Comparison of ENCODE assay signal across 8 mouse cellular contexts in the genomic region with DNA sequence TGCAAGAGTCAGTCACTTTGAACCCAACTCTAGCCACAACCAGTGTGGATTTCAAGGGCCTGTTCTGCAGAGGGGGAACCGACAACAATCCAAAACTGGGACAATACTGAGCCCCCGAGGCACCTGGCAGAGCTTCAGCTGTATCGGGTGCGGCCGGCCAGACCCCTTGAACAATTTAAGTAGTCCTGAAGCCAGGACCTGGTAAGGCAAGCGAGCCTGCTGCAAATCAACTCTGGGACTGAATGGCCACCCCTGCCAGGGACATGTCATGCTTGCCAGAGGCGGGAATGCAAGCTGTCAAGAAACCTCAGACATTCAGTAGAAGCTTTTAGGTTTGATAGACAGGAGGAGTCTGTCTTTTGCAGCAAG. TPM values are rescaled to one million over a fixed set of nuclear protein-coding genes. Genes with fewer than 3 reads are reported as not detected.
DNase-seq lines count a peak whose midpoint lies in the region; ATAC-seq and TF ChIP-seq lines count a peak whose summit lies in the region.

No protein-coding gene starts in this region.

- no peak for ATAC-seq in embryonic facial prominence, embryonic 13.5 days (ENCODE audit: insufficient number of reproducible peaks, insufficient read depth, low FRiP score, low TSS enrichment, low read depth)
- ATAC-seq in hindbrain, embryonic 14.5 days (ENCODE audit: low FRiP score): no peak
- ATAC-seq in midbrain, embryonic 16.5 days: no peak

- H3K27me3 ChIP-seq in MEL (ENCODE audit: control insufficient read depth in 1 of 2, insufficient read depth in 2 of 2, low read length in 2 of 2): peaks cover 0 to 4% of the 10 kb centered on the region in 2 experiments; a peak in 2 of 4 replicates
- H3K27me3 ChIP-seq in embryonic facial prominence, embryonic 13.5 days: no peaks in the 10 kb centered on the region
- H3K27me3 ChIP-seq in hindbrain, embryonic 14.5 days (ENCODE audit: control insufficient read depth, insufficient read depth, low read length): no peaks in the 10 kb centered on the region
- no peaks in the 10 kb centered on the region for H3K27me3 ChIP-seq in midbrain, embryonic 16.5 days (ENCODE audit: control insufficient read depth, insufficient read depth, low read depth, low read length)

- no peak overlapping the region for H3K27ac ChIP-seq in MEL (ENCODE audit: control insufficient read depth, low read depth, low read length)
- H3K27ac ChIP-seq in embryonic facial prominence, embryonic 13.5 days: peak overlapping the region; percentile 76; the same call in 1 of the 2 replicates
- no peak overlapping the region for H3K27ac ChIP-seq in hindbrain, embryonic 14.5 days
- 0 out of 2 replicates have a peak overlapping the region, but pooled peaks have one; percentile 3 for H3K27ac ChIP-seq in midbrain, embryonic 16.5 days (ENCODE audit: low read length)

- H3K9ac ChIP-seq in MEL (ENCODE audit: control insufficient read depth, low read depth, low read length, poor library complexity, severe bottlenecking): no peak overlapping the region
- H3K9ac ChIP-seq in embryonic facial prominence, embryonic 13.5 days: peak overlapping the region; percentile 100
- peak overlapping the region; percentile 99 for H3K9ac ChIP-seq in hindbrain, embryonic 14.5 days
- H3K9ac ChIP-seq in midbrain, embryonic 16.5 days (ENCODE audit: low read depth, low read length): peak overlapping the region; percentile 99

- TF ChIP-seq EP300 in MEL (IDR thresholded peaks at IDR 0.05; ENCODE audit: low read depth in 1 of 2, low read length in 2 of 2): no peak

- WGBS in embryonic facial prominence, embryonic 13.5 days: 9% methylated on average over 7 of the region's 7 CpGs
- 7% methylated on average over 7 of the region's 7 CpGs for WGBS in hindbrain, embryonic 14.5 days
- 7% methylated on average over 7 of the region's 7 CpGs for WGBS in midbrain, embryonic 16.5 days

- no peak for TF ChIP-seq POLR2A in MEL (IDR thresholded peaks at IDR 0.05; ENCODE audit: control insufficient read depth in 1 of 2, insufficient read depth in 1 of 2, low read depth in 1 of 2, low read length in 2 of 2, poor library complexity in 1 of 2)

- H3K4me1 ChIP-seq in MEL (ENCODE audit: control insufficient read depth in 1 of 2, insufficient read depth in 2 of 2, low read length in 2 of 2): peaks cover 0 to 12% of the 10 kb centered on the region in 2 experiments; a peak in 2 of 4 replicates
- H3K4me1 ChIP-seq in embryonic facial prominence, embryonic 13.5 days: peaks cover 62% of the 10 kb centered on the region
- H3K4me1 ChIP-seq in hindbrain, embryonic 14.5 days (replicated peaks; ENCODE audit: control insufficient read depth, insufficient read depth, low read length): peaks cover 50% of the 10 kb centered on the region
- H3K4me1 ChIP-seq in midbrain, embryonic 16.5 days (ENCODE audit: control insufficient read depth, insufficient read depth, low read length): peaks cover 38% of the 10 kb centered on the region

- H3K4me3 ChIP-seq in MEL (ENCODE audit: control insufficient read depth in 1 of 2, insufficient read depth in 1 of 2, low read depth in 2 of 2, low read length in 2 of 2): no peak overlapping the region
- peak overlapping the region; percentile 84 for H3K4me3 ChIP-seq in embryonic facial prominence, embryonic 13.5 days
- peak overlapping the region; percentile 83 for H3K4me3 ChIP-seq in hindbrain, embryonic 14.5 days (replicated peaks; ENCODE audit: low read length)
- H3K4me3 ChIP-seq in midbrain, embryonic 16.5 days (ENCODE audit: low read depth, low read length): peak overlapping the region; percentile 83

- TF ChIP-seq CTCF in MEL (IDR thresholded peaks at IDR 0.05 in 2 of 3, conservative IDR thresholded peaks at IDR 0.05 in 1 of 3; ENCODE audit: control insufficient read depth in 1 of 3, insufficient read depth in 1 of 3, low read depth in 2 of 3, low read length in 3 of 3, poor library complexity in 1 of 3, severe bottlenecking in 1 of 3): no peak

- peaks cover 1% of the 10 kb centered on the region; the same call in 1 of the 2 replicates for H3K79me2 ChIP-seq in MEL (ENCODE audit: control insufficient read depth, insufficient read depth, low read length, poor library complexity)

- no peak for TF ChIP-seq RAD21 in MEL (IDR thresholded peaks at IDR 0.05; ENCODE audit: low read depth, low read length)

- peak; percentile 95 for DNase-seq in heart, adult 11 months
- DNase-seq in heart, adult 8-10 months (ENCODE audit: low spot score): no peak
- peak; percentile 26 for DNase-seq in MEL (ENCODE audit: low read depth, low spot score)
- DNase-seq in hindbrain, embryonic 14.5 days (ENCODE audit: low spot score): peak; percentile 44
- no peak for DNase-seq in thymus, postnatal 14 days
- DNase-seq in spleen, postnatal 36 days (ENCODE audit: low spot score in 2 of 2): no peak

- H3K36me3 ChIP-seq in MEL (ENCODE audit: control insufficient read depth in 1 of 2, insufficient read depth in 2 of 2, low read length in 2 of 2): peaks cover 0 to 7% of the 10 kb centered on the region in 2 experiments; a peak in 2 of 4 replicates
- H3K36me3 ChIP-seq in embryonic facial prominence, embryonic 13.5 days: no peaks in the 10 kb centered on the region
- H3K36me3 ChIP-seq in hindbrain, embryonic 14.5 days (replicated peaks; ENCODE audit: control insufficient read depth, insufficient read depth): no peaks in the 10 kb centered on the region
- no peaks in the 10 kb centered on the region for H3K36me3 ChIP-seq in midbrain, embryonic 16.5 days (ENCODE audit: control insufficient read depth, insufficient read depth, low read length)

- H3K9me3 ChIP-seq in MEL (replicated peaks; ENCODE audit: insufficient read depth, low read length): no peaks in the 10 kb centered on the region
- no peaks in the 10 kb centered on the region for H3K9me3 ChIP-seq in embryonic facial prominence, embryonic 13.5 days
- H3K9me3 ChIP-seq in hindbrain, embryonic 14.5 days (ENCODE audit: control insufficient read depth, low read length): no peaks in the 10 kb centered on the region
- H3K9me3 ChIP-seq in midbrain, embryonic 16.5 days (replicated peaks; ENCODE audit: control insufficient read depth, low read length, poor library complexity, severe bottlenecking): no peaks in the 10 kb centered on the region

- peak overlapping the region; percentile 90 for H3K4me2 ChIP-seq in embryonic facial prominence, embryonic 13.5 days
- peak overlapping the region; percentile 91 for H3K4me2 ChIP-seq in hindbrain, embryonic 14.5 days (replicated peaks)
- H3K4me2 ChIP-seq in midbrain, embryonic 16.5 days (ENCODE audit: low read length): peak overlapping the region; percentile 97

TF ChIP-seq in MEL, 35 proteins besides CTCF, POLR2A, EP300 and RAD21:
- TF ChIP-seq USF1 (IDR thresholded peaks at IDR 0.05; ENCODE audit: low read depth, low read length) (no peak), MYC (IDR thresholded peaks at IDR 0.05; ENCODE audit: low read depth, low read length) (no peak), GABPA (IDR thresholded peaks at IDR 0.05; ENCODE audit: low read depth, low read length) (no peak), MXI1 (IDR thresholded peaks at IDR 0.05; ENCODE audit: low read depth, low read length) (no peak)
TF ChIP-seq in MEL: peak in this region for 0.

RNA-seq across cellular contexts. Expression of a gene that starts 1.2 kb away (rescaled TPM):
- total RNA-seq in heart, adult 8-10 months (2022): 10 to 100 TPM; 23.9 to 43.8 (median 34.0) TPM
- total RNA-seq in MEL (2012; rRNA removed): 0.92 and 1.1 TPM in 2 replicates
- polyA plus RNA-seq in MEL (2012; ENCODE audit: insufficient read depth in 1 of 2, insufficient read length in 2 of 2, low read depth in 1 of 2, low replicate concordance in 2 of 2, missing spikeins in 1 of 2): 1 to 10 TPM in 1 of 2 experiments, not detected in 1; 2.2 TPM
- polyA plus RNA-seq in embryonic facial prominence, embryonic 13.5 days (2015; fragmentation: Nextera tagmentation; extraction: Ambion mirVana): 2.9 and 3.0 TPM in 2 replicates
- polyA plus RNA-seq in hindbrain, embryonic 14.5 days (2014; fragmentation: Nextera tagmentation; extraction: Ambion mirVana): 4.9 TPM in 2 replicates
- 5.5 and 5.6 TPM in 2 replicates for polyA plus RNA-seq in midbrain, embryonic 16.5 days (2015; fragmentation: Nextera tagmentation; extraction: Ambion mirVana)

Comparison
In these comparisons a context has a peak if more than half of its experiments do, and no peak if none do; other contexts are left out.
1. DNase-seq: peak in heart, adult 11 months (single experiment), MEL (single experiment) and hindbrain, embryonic 14.5 days (single experiment); none in heart, adult 8-10 months (single experiment), thymus, postnatal 14 days (single experiment) and spleen, postnatal 36 days (0 of 2).
2. H3K27ac ChIP-seq: peak in embryonic facial prominence, embryonic 13.5 days (single experiment) and midbrain, embryonic 16.5 days (single experiment); none in MEL (single experiment) and hindbrain, embryonic 14.5 days (single experiment).
3. H3K4me3 ChIP-seq: peak in embryonic facial prominence, embryonic 13.5 days (single experiment), hindbrain, embryonic 14.5 days (single experiment) and midbrain, embryonic 16.5 days (single experiment); none in MEL (0 of 2).
4. Peak in every context shown above with its lines, with median percentiles within 50 percentile points of each other: H3K4me2 ChIP-seq.